Mouse (Mus musculus) stomach, postnatal 0 days (tissue): Measurements from ENCODE around the gene Chst3.

Experiments
- CTCF ChIP-seq: IDR thresholded peaks from 2 replicates; pipeline ENCODE4 v1.5.1; 2016; ENCODE audit warnings: antibody characterized with exemption, low read depth, mild to moderate bottlenecking, moderate library complexity
- EP300 ChIP-seq: optimal IDR thresholded peaks from 2 replicates; pipeline ENCODE3; 2016; ENCODE audit warnings: antibody characterized with exemption

DNA sequence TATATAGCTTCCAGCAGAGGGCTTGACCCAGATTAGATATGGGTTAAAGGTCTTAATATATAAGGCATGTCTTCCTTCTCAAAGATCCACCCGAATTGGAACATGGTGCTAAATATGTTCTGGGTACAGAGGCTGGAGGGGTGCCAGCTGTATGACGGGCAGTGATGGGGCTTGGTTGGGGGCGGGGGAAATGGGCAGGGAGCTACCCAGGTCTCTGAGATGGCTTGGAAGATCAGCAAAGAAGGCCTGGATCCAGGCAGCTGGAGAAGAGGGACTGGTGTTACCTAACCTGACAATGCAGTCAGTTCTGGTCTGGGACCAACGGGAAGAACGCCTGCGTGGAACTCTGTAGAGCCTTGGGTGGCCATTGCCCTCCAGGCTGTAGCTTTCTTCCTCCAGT lies 10.1 kb upstream of the Chst3 start:
- TF ChIP-seq CTCF = no peak
- no peak for TF ChIP-seq EP300
